Mouse (Mus musculus): ENCODE measurements around the gene Pdpr. TPM values are rescaled to one million over a fixed set of nuclear protein-coding genes. Genes with fewer than 3 reads are reported as not detected.
A peak's percentile ranks its signal among the peaks of the same experiment; 100 is the strongest.

The Pdpr gene
- polyA plus RNA-seq (2021), result 26.1 TPM

- POLR2A ChIA-PET, result interaction anchor here (0.7 kb wide), 2 partner anchors 70 to 126 kb away, joined by 5 to 6 read pairs; no protein-coding TSS in a partner anchor
- peak; percentile 76 for ATAC-seq
- no peaks in the 10 kb centered on the region for H3K27me3 ChIP-seq
- TF ChIP-seq CTCF (IDR thresholded peaks at IDR 0.05), result no peak
- in situ Hi-C loops (cut with MboI; ENCODE audit: low pct_unique_long_range_greater_than_20kb), result loop anchor here (5.0 kb wide), 1 partner anchor 37 kb away; the partner anchor contains the start of gene Exosc6
- CTCF ChIA-PET, result interaction anchor here (1.1 to 1.2 kb wide), 2 partner anchors 52 to 344 kb away, joined by 3 read pairs; no protein-coding TSS in a partner anchor
- DNase-seq (ENCODE audit: low read depth, low spot score), result no peak
These were observed at the start of gene Pdpr for GRCm38 (mm10) chr8:111093865-111094718. Gene Pdpr (plus strand): TSS chr8:111094630.

- in situ Hi-C loops (cut with MboI; ENCODE audit: low pct_unique_long_range_greater_than_20kb), result no loop called here
- DNase-seq (ENCODE audit: low read depth, low spot score) (no peak), ATAC-seq (no peak)
- ChIA-PET POLR2A (interaction anchor here (1.5 kb wide), 1 partner anchor 10 kb away, joined by 4 read pairs; no protein-coding TSS in a partner anchor), CTCF (interaction anchor here (0.9 to 1.4 kb wide), 3 partner anchors 8 to 40 kb away, joined by 3 to 4 read pairs (median 3); no protein-coding TSS in a partner anchor)
- H3K27me3 ChIP-seq, result no peaks in the 10 kb centered on the region
- TF ChIP-seq CTCF (IDR thresholded peaks at IDR 0.05), result no peak
These were observed 45.7 kb upstream of the Pdpr start for GRCm38 (mm10) chr8:111048694-111049093.

GRCm38 (mm10) chr8:111049106-111049505 lies 45.3 kb upstream of the Pdpr start:
- DNase-seq (ENCODE audit: low read depth, low spot score) (no peak), ATAC-seq (no peak)
- in situ Hi-C loops (cut with MboI; ENCODE audit: low pct_unique_long_range_greater_than_20kb), result no loop called here
- CTCF ChIA-PET, result interaction anchor here (1.0 to 1.1 kb wide), 2 partner anchors 9 to 42 kb away, joined by 3 read pairs; no protein-coding TSS in a partner anchor
- no peaks in the 10 kb centered on the region for H3K27me3 ChIP-seq
- TF ChIP-seq CTCF (IDR thresholded peaks at IDR 0.05), result no peak
- POLR2A ChIA-PET, result no interaction called here

- H3K27me3 ChIP-seq, result no peaks in the 10 kb centered on the region
- POLR2A ChIA-PET, result no interaction called here
- DNase-seq (ENCODE audit: low read depth, low spot score) (no peak), ATAC-seq (no peak)
- CTCF ChIA-PET, result no interaction called here
- TF ChIP-seq CTCF (IDR thresholded peaks at IDR 0.05), result no peak
- in situ Hi-C loops (cut with MboI; ENCODE audit: low pct_unique_long_range_greater_than_20kb), result no loop called here
These were observed 40.5 kb upstream of the Pdpr start for GRCm38 (mm10) chr8:111053827-111054518.

- no peak for TF ChIP-seq CTCF (IDR thresholded peaks at IDR 0.05)
- CTCF ChIA-PET, result interaction anchor here (2.2 to 2.4 kb wide), 2 partner anchors 24 to 33 kb away, joined by 6 to 7 read pairs; no protein-coding TSS in a partner anchor
These were observed 39.3 kb upstream of the Pdpr start for GRCm38 (mm10) chr8:111055031-111055634.

GRCm38 (mm10) chr8:111055661-111056060 lies 38.8 kb upstream of the Pdpr start:
- ATAC-seq, result no peak
- no peaks in the 10 kb centered on the region for H3K27me3 ChIP-seq
- no peak for TF ChIP-seq CTCF (IDR thresholded peaks at IDR 0.05)
- in situ Hi-C loops (cut with MboI; ENCODE audit: low pct_unique_long_range_greater_than_20kb), result loop anchor here (5.0 kb wide), 1 partner anchor 37 kb away; the partner anchor contains the start of genes Clec18a and Pdpr
- ChIA-PET CTCF (interaction anchor here (0.5 to 2.6 kb wide), 12 partner anchors 9 to 36 kb away, joined by 3 to 13 read pairs (median 5); partner anchors contain the start of genes Aars and Clec18a), POLR2A (interaction anchor here (1.2 to 1.6 kb wide), 3 partner anchors 20 to 26 kb away, joined by 3 to 9 read pairs (median 5); no protein-coding TSS in a partner anchor)
- no peak for DNase-seq (ENCODE audit: low read depth, low spot score)

More at GRCm38 (mm10) chr8:111055031-111055634, 39.3 kb upstream of the Pdpr start:
- H3K27me3 ChIP-seq, result no peaks in the 10 kb centered on the region
- in situ Hi-C loops (cut with MboI; ENCODE audit: low pct_unique_long_range_greater_than_20kb), result loop anchor here (5.0 kb wide), 1 partner anchor 37 kb away; the partner anchor contains the start of genes Clec18a and Pdpr
- ATAC-seq (no peak), DNase-seq (ENCODE audit: low read depth, low spot score) (no peak)
- POLR2A ChIA-PET, result no interaction called here

GRCm38 (mm10) chr8:111056158-111056663 lies 38.2 kb upstream of the Pdpr start, which contains the start of gene Exosc6:
Gene Exosc6 (plus strand): TSS chr8:111056339.
- no peak for TF ChIP-seq CTCF (IDR thresholded peaks at IDR 0.05)
- no peaks in the 10 kb centered on the region for H3K27me3 ChIP-seq
- in situ Hi-C loops (cut with MboI; ENCODE audit: low pct_unique_long_range_greater_than_20kb), result loop anchor here (5.0 kb wide), 1 partner anchor 36 kb away; the partner anchor contains the start of genes Clec18a and Pdpr
- ChIA-PET POLR2A (interaction anchor here (0.6 to 1.6 kb wide), 5 partner anchors 19 to 210 kb away, joined by 3 to 9 read pairs (median 3); no protein-coding TSS in a partner anchor), CTCF (interaction anchor here (0.5 to 2.6 kb wide), 14 partner anchors 10 to 36 kb away, joined by 3 to 13 read pairs (median 4); partner anchors contain the start of genes Aars and Clec18a)
- ATAC-seq (peak; percentile 85), DNase-seq (ENCODE audit: low read depth, low spot score) (peak; percentile 54)

GRCm38 (mm10) chr8:111056691-111057293 lies 37.6 kb upstream of the Pdpr start:
- DNase-seq (ENCODE audit: low read depth, low spot score), result no peak
- ChIA-PET CTCF (interaction anchor here (1.1 to 2.6 kb wide), 12 partner anchors 10 to 35 kb away, joined by 3 to 13 read pairs (median 4); partner anchors contain the start of genes Aars and Clec18a), POLR2A (interaction anchor here (0.6 to 1.6 kb wide), 5 partner anchors 19 to 211 kb away, joined by 3 to 9 read pairs (median 3); no protein-coding TSS in a partner anchor)
- peak; percentile 60 for ATAC-seq
- H3K27me3 ChIP-seq, result no peaks in the 10 kb centered on the region
- in situ Hi-C loops (cut with MboI; ENCODE audit: low pct_unique_long_range_greater_than_20kb), result loop anchor here (5.0 kb wide), 1 partner anchor 36 kb away; the partner anchor contains the start of genes Clec18a and Pdpr
- TF ChIP-seq CTCF (IDR thresholded peaks at IDR 0.05), result no peak
